Mouse (Mus musculus) myocyte (in vitro differentiated cells): Measurements from ENCODE around the gene Apom. TPM values are rescaled to one million over a fixed set of nuclear protein-coding genes. Genes with fewer than 3 reads are reported as not detected.

Source experiments
- H3K27me3 ChIP-seq: one replicate; pipeline ENCODE4 v1.6.1; 2011; ENCODE audit not compliant: control insufficient read depth, insufficient read depth, insufficient read length
- H3K36me3 ChIP-seq: one replicate; pipeline ENCODE4 v1.6.1; 2011; ENCODE audit not compliant: control insufficient read depth, insufficient read depth
- H3K4me2 ChIP-seq: one replicate; pipeline ENCODE4 v1.6.1; 2011; ENCODE audit warnings: low read depth, control low read depth
- H3K4me3 ChIP-seq: one replicate; pipeline ENCODE4 v1.5.1; 2011; ENCODE audit warnings: mild to moderate bottlenecking, control low read depth, moderate library complexity
- H3K79me2 ChIP-seq: one replicate; pipeline ENCODE4 v1.6.1; 2011; ENCODE audit not compliant: control insufficient read depth, insufficient read depth
- H3ac ChIP-seq: one replicate; pipeline ENCODE4 v1.6.1; 2011; ENCODE audit not compliant: control insufficient read depth, insufficient read length
- CEBPB ChIP-seq: IDR thresholded peaks from 2 replicates; pipeline ENCODE4 v1.6.1; 2011; ENCODE audit warnings: mild to moderate bottlenecking, moderate library complexity; ENCODE audit not compliant: poor library complexity, insufficient read depth, severe bottlenecking
- E2F4 ChIP-seq: IDR thresholded peaks from one replicate; pipeline ENCODE4 v1.6.1; 2011; ENCODE audit warnings: mild to moderate bottlenecking, control low read depth, moderate library complexity; ENCODE audit not compliant: insufficient read depth
- MAX ChIP-seq: IDR thresholded peaks from one replicate; pipeline ENCODE4 v1.6.1; 2011; ENCODE audit warnings: low read depth, mild to moderate bottlenecking, control low read depth
- MYOD1 ChIP-seq, 3 experiments: IDR thresholded peaks; one replicate each; pipeline ENCODE4 v1.6.1; 2011; ENCODE audit warnings: control low read depth in 2 of 3, low read depth in 2 of 3, mild to moderate bottlenecking in 2 of 3, moderate library complexity in 1 of 3; ENCODE audit not compliant: insufficient read length in 2 of 3, control insufficient read depth in 1 of 3
- MYOG ChIP-seq, 3 experiments: IDR thresholded peaks; one replicate each; pipeline ENCODE4 v1.6.1; 2011; ENCODE audit warnings: control low read depth in 2 of 3, low read depth in 2 of 3, mild to moderate bottlenecking in 2 of 3; ENCODE audit not compliant: insufficient read length in 2 of 3, control insufficient read depth in 1 of 3, insufficient read depth in 1 of 3
- POLR2A ChIP-seq: IDR thresholded peaks from one replicate; pipeline ENCODE4 v1.6.1; 2011; ENCODE audit warnings: low read depth, mild to moderate bottlenecking, control low read depth, moderate library complexity; ENCODE audit not compliant: insufficient read length
- POLR2AphosphoS2 ChIP-seq: IDR thresholded peaks from one replicate; pipeline ENCODE4 v1.6.1; 2011; ENCODE audit warnings: low read depth, control low read depth; ENCODE audit not compliant: insufficient read length
- REST ChIP-seq: IDR thresholded peaks from one replicate; pipeline ENCODE4 v1.6.1; 2011; ENCODE audit warnings: mild to moderate bottlenecking, control low read depth, moderate library complexity; ENCODE audit not compliant: insufficient read depth, insufficient read length
- SRF ChIP-seq: IDR thresholded peaks from one replicate; pipeline ENCODE4 v1.6.1; 2011; ENCODE audit warnings: low read depth; ENCODE audit not compliant: control insufficient read depth, insufficient read length
- TCF12 ChIP-seq: IDR thresholded peaks from one replicate; pipeline ENCODE4 v1.6.1; 2011; ENCODE audit warnings: mild to moderate bottlenecking, control low read depth; ENCODE audit not compliant: poor library complexity, insufficient read depth, severe bottlenecking
- TCF3 ChIP-seq: IDR thresholded peaks from one replicate; pipeline ENCODE4 v1.6.1; 2011; ENCODE audit warnings: low read depth, control low read depth; ENCODE audit not compliant: insufficient read length
- USF1 ChIP-seq: IDR thresholded peaks from one replicate; pipeline ENCODE4 v1.6.1; 2011; ENCODE audit warnings: low read depth, mild to moderate bottlenecking, control low read depth, moderate library complexity
- polyA plus RNA-seq: library from polyadenylated mRNA; unstranded; fragments of >200 nt; fragmentation: generic; extraction: Trizol; gene quantifications from one replicate; pipeline ENCODE4 v1.2.1, GENCODE M21; 2012; ENCODE audit warnings: missing spikeins

The Apom gene
- polyA plus RNA-seq, 1 experiment, result 0.18 TPM

- Histone ChIP-seq H3K36me3 (no peaks in the 10 kb centered on the region), H3K4me2 (no peak overlapping the region), H3K4me3 (no peak overlapping the region), H3K79me2 (no peaks in the 10 kb centered on the region), H3K27me3 (no peaks in the 10 kb centered on the region), H3ac (no peak overlapping the region)
- TF ChIP-seq TCF3 (no peak), CEBPB (no peak), REST (no peak), TCF12 (no peak), USF1 (no peak), MYOD1 (IDR thresholded peaks at IDR 0.05; ENCODE audit: control insufficient read depth in 1 of 3, insufficient read length in 2 of 3, low read depth in 2 of 3) (no peak)
Measured at GRCm38 (mm10) chr17:35175382-35175781, 43.5 kb upstream of the Apom start.

- no peaks in the 10 kb centered on the region for H3K79me2 ChIP-seq
- no peak overlapping the region for H3K4me3 ChIP-seq
- no peak overlapping the region for H3K4me2 ChIP-seq
- no peak overlapping the region for H3ac ChIP-seq
- no peaks in the 10 kb centered on the region for H3K27me3 ChIP-seq
- no peaks in the 10 kb centered on the region for H3K36me3 ChIP-seq
- TF ChIP-seq MYOD1 (IDR thresholded peaks at IDR 0.05; ENCODE audit: control insufficient read depth in 1 of 3, insufficient read length in 2 of 3, low read depth in 2 of 3), result no peak
- no peak for TF ChIP-seq MYOG (IDR thresholded peaks at IDR 0.05; ENCODE audit: control insufficient read depth in 1 of 3, insufficient read depth in 1 of 3, insufficient read length in 2 of 3, low read depth in 2 of 3)
- no peak for TF ChIP-seq MAX
- TF ChIP-seq TCF12, result no peak
- TF ChIP-seq TCF3, result no peak
- no peak for TF ChIP-seq POLR2AphosphoS2
- no peak for TF ChIP-seq CEBPB
- no peak for TF ChIP-seq SRF
- TF ChIP-seq POLR2A, result no peak
- no peak for TF ChIP-seq E2F4
- TF ChIP-seq REST, result no peak
- no peak for TF ChIP-seq USF1
Measured at GRCm38 (mm10) chr17:35174201-35174977, 42.5 kb upstream of the Apom start.

GRCm38 (mm10) chr17:35173329-35173728 is 41.5 kb upstream of the Apom start:
- no peak overlapping the region for H3ac ChIP-seq
- no peaks in the 10 kb centered on the region for H3K27me3 ChIP-seq
- H3K4me3 ChIP-seq, result no peak overlapping the region
- H3K4me2 ChIP-seq, result no peak overlapping the region
- H3K36me3 ChIP-seq, result no peaks in the 10 kb centered on the region
- TF ChIP-seq MYOG (IDR thresholded peaks at IDR 0.05; ENCODE audit: control insufficient read depth in 1 of 3, insufficient read depth in 1 of 3, insufficient read length in 2 of 3, low read depth in 2 of 3) (no peak), MAX (no peak), MYOD1 (IDR thresholded peaks at IDR 0.05; ENCODE audit: control insufficient read depth in 1 of 3, insufficient read length in 2 of 3, low read depth in 2 of 3) (no peak), SRF (no peak), TCF3 (no peak), POLR2AphosphoS2 (no peak), E2F4 (no peak), REST (no peak), POLR2A (no peak), CEBPB (no peak), USF1 (no peak), TCF12 (no peak)
- no peaks in the 10 kb centered on the region for H3K79me2 ChIP-seq

- Histone ChIP-seq H3K27me3 (no peaks in the 10 kb centered on the region), H3K36me3 (no peaks in the 10 kb centered on the region), H3K4me2 (no peak overlapping the region), H3K79me2 (no peaks in the 10 kb centered on the region), H3K4me3 (no peak overlapping the region), H3ac (no peak overlapping the region)
- TF ChIP-seq CEBPB (no peak), MAX (no peak), POLR2A (no peak), USF1 (no peak), REST (no peak)
Measured at GRCm38 (mm10) chr17:35172445-35173234, 40.8 kb upstream of the Apom start.
